Mouse (Mus musculus) kidney, adult 2 months (tissue): ENCODE results near the gene Gm3594.
"Not testable (repeated sequence)": the region's sequence is repeated elsewhere in the genome, so short reads cannot be mapped to it uniquely, and the experiment has no call there.

Experiments used
- CTCF ChIP-seq: fragments of 200-500 bp; conservative IDR thresholded peaks from 2 replicates; pipeline ENCODE4 v1.5.1; 2011; ENCODE audit warnings: low read depth, mild to moderate bottlenecking, control low read depth, low read length, moderate library complexity, mixed read lengths; ENCODE audit not compliant: insufficient read depth, insufficient read length
- POLR2A ChIP-seq: fragments of 200-500 bp; IDR thresholded peaks from one replicate; pipeline ENCODE4 v1.6.1; 2011; ENCODE audit warnings: low read depth, low read length, control low read depth

- TF ChIP-seq CTCF, POLR2A: not testable (repeated sequence)
These were observed 4.2 kb downstream of the Gm3594 start for GRCm38 (mm10) chr14:6440206-6440605.
